Mouse (Mus musculus) neural tube, embryonic 14.5 days (tissue): ENCODE measurements at regions not wholly inside any gene's neighbourhood (a gene's known extent, or its start where the extent isn't known, plus 50 kb on each side); places are given as distances from the start of the nearest gene placed in this dataset.

Experiments
- ATAC-seq: fragments of 200-750 bp; cut with Nextera tagmentation; 2 replicates; pipeline ENCODE4 v1.8.0; 2017; ENCODE audit warnings: low read depth, mild to moderate bottlenecking, moderate TSS enrichment, moderate library complexity
- H3K27ac ChIP-seq: fragments of 300-500 bp; sonication (generic); 2 replicates; pipeline ENCODE4 v1.5.1; 2014; ENCODE audit warnings: low read depth, mild to moderate bottlenecking, control low read depth, low read length, moderate library complexity, mixed read lengths
- H3K27me3 ChIP-seq: fragments of 300-500 bp; sonication (generic); 2 replicates; pipeline ENCODE4 v1.6.1; 2014; ENCODE audit warnings: low read length; ENCODE audit not compliant: control insufficient read depth, insufficient read depth
- H3K36me3 ChIP-seq: fragments of 300-500 bp; sonication (generic); 2 replicates; pipeline ENCODE4 v1.6.1; 2014; ENCODE audit warnings: low read length, mixed read lengths; ENCODE audit not compliant: control insufficient read depth, insufficient read depth
- H3K4me1 ChIP-seq: fragments of 300-500 bp; sonication (generic); 2 replicates; pipeline ENCODE4 v1.6.1; 2014; ENCODE audit warnings: low read length; ENCODE audit not compliant: control insufficient read depth, insufficient read depth
- H3K4me2 ChIP-seq: fragments of 300-500 bp; sonication (generic); 2 replicates; pipeline ENCODE4 v1.6.1; 2014; ENCODE audit warnings: mild to moderate bottlenecking, low read depth, low read length, control low read depth
- H3K4me3 ChIP-seq: fragments of 300-500 bp; sonication (generic); 2 replicates; pipeline ENCODE4 v1.5.1; 2014; ENCODE audit warnings: low read depth, low read length, control low read depth, mixed read lengths
- H3K9ac ChIP-seq: fragments of 300-500 bp; sonication (generic); replicated peaks from 2 replicates; pipeline ENCODE4 v1.6.1; 2014; ENCODE audit warnings: low read depth, mild to moderate bottlenecking, control low read depth, low read length, mixed read lengths
- H3K9me3 ChIP-seq: fragments of 300-500 bp; sonication (generic); 2 replicates; pipeline ENCODE4 v1.6.1; 2016; ENCODE audit warnings: low read length; ENCODE audit not compliant: control insufficient read depth
- WGBS: fragments of 180-500 bp; shearing (Covaris S2); extraction: QIAGEN DNeasy Blood & Tissue Kit; methylation state at CpG from one replicate; pipeline ENCODE4 v1.1.7; 2014; 5-methylcytosine and 5-hydroxymethylcytosine counted together

- WGBS = 91% methylated on average over 6 of the region's 6 CpGs
- no peak for ATAC-seq
Measured at GRCm38 (mm10) chr13:101849416-101849815, 81.4 kb upstream of the Pik3r1 start.

GRCm38 (mm10) chr13:101851329-101851728, 83.3 kb upstream of the Pik3r1 start:
- no peaks in the 10 kb centered on the region for H3K4me1 ChIP-seq
- ATAC-seq = no peak
- H3K9me3 ChIP-seq = no peaks in the 10 kb centered on the region
- H3K9ac ChIP-seq = no peak overlapping the region
- H3K4me2 ChIP-seq = no peak overlapping the region
- H3K4me3 ChIP-seq = no peak overlapping the region
- no peaks in the 10 kb centered on the region for H3K27me3 ChIP-seq
- H3K27ac ChIP-seq = no peak overlapping the region
- WGBS = 82% methylated on average over 6 of the region's 6 CpGs
- no peaks in the 10 kb centered on the region for H3K36me3 ChIP-seq

More at GRCm38 (mm10) chr13:101849416-101849815, 81.4 kb upstream of the Pik3r1 start:
- Histone ChIP-seq H3K9ac (no peak overlapping the region), H3K9me3 (no peaks in the 10 kb centered on the region), H3K27ac (no peak overlapping the region), H3K4me1 (no peaks in the 10 kb centered on the region), H3K27me3 (no peaks in the 10 kb centered on the region), H3K4me2 (no peak overlapping the region), H3K36me3 (no peaks in the 10 kb centered on the region), H3K4me3 (no peak overlapping the region)

GRCm38 (mm10) chr13:101852960-101853359, 84.9 kb upstream of the Pik3r1 start:
- Histone ChIP-seq H3K27me3 (no peaks in the 10 kb centered on the region), H3K4me2 (no peak overlapping the region), H3K4me3 (no peak overlapping the region), H3K9me3 (no peaks in the 10 kb centered on the region), H3K4me1 (no peaks in the 10 kb centered on the region), H3K9ac (no peak overlapping the region), H3K36me3 (no peaks in the 10 kb centered on the region), H3K27ac (no peak overlapping the region)
- 93% methylated on average over 5 of the region's 5 CpGs for WGBS
- ATAC-seq = no peak

GRCm38 (mm10) chr13:101855141-101855540, 87.1 kb upstream of the Pik3r1 start:
- ATAC-seq = no peak
- WGBS = 65% methylated on average over 9 of the region's 9 CpGs

GRCm38 (mm10) chr13:101860704-101861103, 92.7 kb upstream of the Pik3r1 start:
- ATAC-seq = no peak
- Histone ChIP-seq H3K9ac (no peak overlapping the region), H3K27ac (no peak overlapping the region), H3K27me3 (no peaks in the 10 kb centered on the region), H3K4me2 (no peak overlapping the region), H3K4me1 (no peaks in the 10 kb centered on the region), H3K9me3 (no peaks in the 10 kb centered on the region), H3K4me3 (no peak overlapping the region), H3K36me3 (no peaks in the 10 kb centered on the region)
- 90% methylated on average over 4 of the region's 4 CpGs for WGBS

More at GRCm38 (mm10) chr13:101855141-101855540, 87.1 kb upstream of the Pik3r1 start:
- Histone ChIP-seq H3K27ac (no peak overlapping the region), H3K36me3 (no peaks in the 10 kb centered on the region), H3K4me1 (no peaks in the 10 kb centered on the region), H3K9ac (no peak overlapping the region), H3K4me2 (no peak overlapping the region), H3K9me3 (no peaks in the 10 kb centered on the region), H3K4me3 (no peak overlapping the region), H3K27me3 (no peaks in the 10 kb centered on the region)

- H3K9ac ChIP-seq = no peak overlapping the region
- H3K27ac ChIP-seq = no peak overlapping the region
- H3K36me3 ChIP-seq = no peaks in the 10 kb centered on the region
- no peak for ATAC-seq
- H3K27me3 ChIP-seq = no peaks in the 10 kb centered on the region
- no peaks in the 10 kb centered on the region for H3K9me3 ChIP-seq
- whole genome bisulfite sequencing = 94% methylated on average over 13 of the region's 13 CpGs
- H3K4me2 ChIP-seq = no peak overlapping the region
- no peaks in the 10 kb centered on the region for H3K4me1 ChIP-seq
- no peak overlapping the region for H3K4me3 ChIP-seq
Measured at GRCm38 (mm10) chr13:101862011-101862410, 94.0 kb upstream of the Pik3r1 start.

- ATAC-seq = no peak
Measured at GRCm38 (mm10) chr13:101863015-101863414, 95.0 kb upstream of the Pik3r1 start.

GRCm38 (mm10) chr13:101863602-101864001, 95.6 kb upstream of the Pik3r1 start:
- Histone ChIP-seq H3K27ac (no peak overlapping the region), H3K4me2 (no peak overlapping the region), H3K36me3 (no peaks in the 10 kb centered on the region), H3K4me1 (no peaks in the 10 kb centered on the region), H3K9ac (no peak overlapping the region), H3K9me3 (no peaks in the 10 kb centered on the region), H3K27me3 (no peaks in the 10 kb centered on the region), H3K4me3 (no peak overlapping the region)
- 82% methylated on average over 2 of the region's 2 CpGs for WGBS
- no peak for ATAC-seq

More at GRCm38 (mm10) chr13:101863015-101863414, 95.0 kb upstream of the Pik3r1 start:
- no peaks in the 10 kb centered on the region for H3K27me3 ChIP-seq
- H3K9me3 ChIP-seq = no peaks in the 10 kb centered on the region
- no peak overlapping the region for H3K4me3 ChIP-seq
- 94% methylated on average over 7 of the region's 7 CpGs for WGBS
- no peak overlapping the region for H3K9ac ChIP-seq
- H3K4me1 ChIP-seq = no peaks in the 10 kb centered on the region
- no peaks in the 10 kb centered on the region for H3K36me3 ChIP-seq
- no peak overlapping the region for H3K4me2 ChIP-seq
- no peak overlapping the region for H3K27ac ChIP-seq

GRCm38 (mm10) chr13:101866843-101867242, 98.8 kb upstream of the Pik3r1 start:
- Histone ChIP-seq H3K9ac (no peak overlapping the region), H3K4me1 (no peaks in the 10 kb centered on the region), H3K4me2 (no peak overlapping the region), H3K9me3 (no peaks in the 10 kb centered on the region), H3K4me3 (no peak overlapping the region), H3K36me3 (no peaks in the 10 kb centered on the region), H3K27ac (no peak overlapping the region), H3K27me3 (no peaks in the 10 kb centered on the region)
- no peak for ATAC-seq
- 57% methylated on average over 4 of the region's 4 CpGs for WGBS

GRCm38 (mm10) chr13:101874761-101875160, 106.7 kb upstream of the Pik3r1 start:
- H3K4me3 ChIP-seq = no peak overlapping the region
- H3K4me2 ChIP-seq = no peak overlapping the region
- H3K9me3 ChIP-seq = no peaks in the 10 kb centered on the region
- ATAC-seq = no peak
- H3K4me1 ChIP-seq = no peaks in the 10 kb centered on the region
- H3K27me3 ChIP-seq = no peaks in the 10 kb centered on the region
- WGBS = 96% methylated on average over 4 of the region's 4 CpGs
- H3K36me3 ChIP-seq = no peaks in the 10 kb centered on the region
- no peak overlapping the region for H3K9ac ChIP-seq
- no peak overlapping the region for H3K27ac ChIP-seq
